Mouse (Mus musculus) monocyte, adult 2 months (primary cell): ENCODE results near the gene Gm28308.

Source experiments
- DNase-seq, 2 experiments: peaks; one replicate each; pipeline ENCODE4 v3.0.0; 2022; ENCODE audit warnings: low spot score in 2 of 2, low read depth in 1 of 2

Gm28308 gene

DNA sequence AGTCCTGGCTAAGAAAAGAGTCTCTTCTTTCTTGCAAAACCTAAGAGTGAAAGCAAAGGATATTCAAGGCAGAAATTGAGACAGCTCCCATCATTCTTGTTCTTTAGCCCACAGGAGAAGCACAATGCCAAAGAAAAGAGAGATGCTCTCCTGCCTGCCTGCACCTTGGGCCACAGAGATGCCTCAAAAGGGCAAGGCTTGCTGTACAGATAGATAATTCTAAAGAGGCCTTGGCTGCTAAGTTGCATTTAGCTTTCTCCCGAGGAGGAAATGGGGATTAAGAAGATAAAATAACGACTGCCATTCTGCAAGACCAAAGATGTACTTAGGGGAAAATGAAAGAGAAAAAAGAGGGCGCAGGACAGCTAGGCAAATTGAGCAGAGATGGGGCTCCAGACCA is 33.8 kb upstream of the Gm28308 start:
- no peak for DNase-seq

DNA sequence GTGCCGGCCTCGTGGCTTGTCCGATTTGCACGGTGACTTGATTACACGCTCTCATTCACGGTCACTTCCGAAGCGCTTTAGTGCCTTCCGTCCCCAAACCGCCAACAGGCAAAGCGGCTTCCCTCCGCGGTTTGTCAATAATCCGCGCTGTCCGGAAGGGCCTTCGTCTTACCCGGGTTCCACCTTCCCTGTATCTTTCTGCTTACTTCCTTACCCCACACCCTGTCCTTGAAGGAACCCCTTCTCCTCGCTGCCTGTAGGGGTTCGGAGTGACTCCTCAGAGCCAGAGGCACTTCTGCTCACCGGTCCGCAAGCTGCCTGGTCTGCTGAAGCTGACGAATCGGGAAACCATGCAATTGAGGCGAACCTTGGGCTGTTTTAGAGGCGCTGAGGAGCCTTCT is 33.3 kb upstream of the Gm28308 start:
- no peak for DNase-seq

DNA sequence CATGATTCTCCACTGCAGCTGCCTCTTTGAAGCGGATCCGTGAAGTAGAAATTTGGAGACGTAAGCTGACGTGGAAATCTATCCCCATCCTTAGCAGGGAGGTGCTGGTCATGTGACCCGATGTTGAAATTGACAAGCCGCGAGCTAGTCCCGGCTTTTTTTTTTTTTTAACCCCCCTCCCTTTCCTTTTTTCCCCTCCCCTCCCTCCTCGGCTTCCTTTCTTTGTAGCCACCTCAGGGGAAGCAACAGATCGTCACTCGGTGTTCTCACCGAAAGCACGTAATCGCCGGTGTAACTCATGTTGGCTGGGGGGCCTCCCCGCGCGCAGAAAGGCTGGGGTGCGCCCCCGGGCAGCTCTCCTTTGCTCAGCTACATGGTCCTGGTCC is 32.6 kb upstream of the Gm28308 start, which contains the start of gene Hoxa11:
Gene Hoxa11 (minus strand): TSS at position 54 of the 386 bp plus-strand sequence.
- DNase-seq = no peak

DNA sequence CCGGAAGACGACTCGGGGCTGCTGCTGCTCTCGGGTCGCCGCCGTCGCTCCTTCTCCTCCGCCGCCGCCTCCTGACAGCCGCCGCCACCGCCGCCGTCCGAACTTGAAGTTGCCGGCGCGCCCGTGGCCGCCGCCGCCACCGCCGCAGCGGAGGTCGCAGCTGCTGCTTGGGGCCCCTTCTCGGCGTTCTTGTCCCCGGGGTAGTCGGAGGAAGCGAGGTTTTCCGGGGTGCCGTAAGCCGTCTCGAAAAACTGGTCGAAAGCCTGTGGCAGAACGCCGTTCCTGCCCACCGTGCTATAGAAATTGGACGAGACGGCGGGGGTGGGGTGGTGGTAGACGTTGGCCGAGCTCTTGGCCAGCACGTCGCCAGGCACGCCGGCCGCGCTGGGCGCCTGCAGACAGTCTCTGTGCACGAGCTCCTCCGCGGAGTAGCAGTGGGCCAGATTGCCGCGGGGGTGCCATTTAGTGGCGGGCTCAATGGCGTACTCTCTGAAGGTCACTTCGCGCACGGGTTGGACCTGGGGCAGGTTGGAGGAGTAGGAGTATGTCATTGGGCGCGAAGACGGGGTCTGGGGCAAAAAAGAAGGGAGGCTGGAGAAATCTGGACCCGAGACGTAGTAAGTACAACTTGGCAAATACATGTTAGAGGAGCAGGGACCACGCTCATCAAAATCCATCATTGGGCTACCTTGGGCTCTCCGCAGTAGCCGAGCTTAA is 32.1 kb upstream of the Gm28308 start:
- DNase-seq = no peak

DNA sequence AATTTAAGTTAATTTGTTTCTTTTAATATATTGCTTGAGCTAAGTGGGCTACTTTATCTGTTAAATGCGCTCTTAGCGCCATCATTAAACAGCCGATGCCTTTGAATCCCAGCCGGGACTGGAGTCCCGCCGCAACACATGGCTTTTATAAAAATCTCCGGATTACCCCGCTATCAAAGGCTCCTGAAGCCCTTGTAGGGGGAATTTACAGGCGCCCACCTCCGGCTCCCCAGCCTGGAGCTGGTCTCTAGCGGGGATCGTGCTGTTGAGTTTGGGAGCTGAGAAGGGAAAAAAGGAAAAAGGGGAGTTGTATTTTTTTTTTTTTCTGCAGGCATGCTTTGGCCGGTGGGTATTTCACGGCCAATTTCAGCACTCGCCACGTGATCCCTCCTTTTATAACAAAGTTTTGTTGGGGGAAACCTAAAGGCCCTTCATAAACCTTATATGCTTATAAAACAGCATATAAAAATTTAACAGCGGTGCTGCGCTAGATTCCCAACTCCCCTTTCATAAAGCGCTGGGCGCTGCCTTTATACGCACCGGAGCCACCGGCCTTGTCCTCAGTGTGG is 31.4 kb upstream of the Gm28308 start:
- DNase-seq = no peak

DNA sequence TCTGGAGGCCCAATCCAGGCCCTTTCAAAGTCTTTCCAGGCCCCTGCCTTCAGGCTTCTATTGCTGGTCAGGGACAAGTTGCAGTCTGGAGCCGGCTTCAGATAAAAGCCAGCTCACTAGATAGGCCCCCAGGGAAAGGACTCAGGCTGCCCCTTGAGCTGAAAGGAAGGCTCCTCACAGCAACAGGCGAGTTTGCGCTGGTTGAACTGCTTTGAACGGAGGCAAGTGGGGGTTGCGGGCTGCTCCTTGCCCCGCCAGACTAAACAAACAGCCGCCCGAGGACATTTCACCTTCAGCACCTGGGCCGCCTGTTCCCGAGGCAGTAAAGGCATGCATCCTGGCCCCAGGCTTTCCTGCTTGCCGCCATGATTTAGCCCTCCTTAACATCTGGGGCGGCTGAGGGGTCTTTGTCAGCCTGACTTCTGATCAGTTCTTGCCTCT is 30.6 kb upstream of the Gm28308 start:
- DNase-seq = no peak

DNA sequence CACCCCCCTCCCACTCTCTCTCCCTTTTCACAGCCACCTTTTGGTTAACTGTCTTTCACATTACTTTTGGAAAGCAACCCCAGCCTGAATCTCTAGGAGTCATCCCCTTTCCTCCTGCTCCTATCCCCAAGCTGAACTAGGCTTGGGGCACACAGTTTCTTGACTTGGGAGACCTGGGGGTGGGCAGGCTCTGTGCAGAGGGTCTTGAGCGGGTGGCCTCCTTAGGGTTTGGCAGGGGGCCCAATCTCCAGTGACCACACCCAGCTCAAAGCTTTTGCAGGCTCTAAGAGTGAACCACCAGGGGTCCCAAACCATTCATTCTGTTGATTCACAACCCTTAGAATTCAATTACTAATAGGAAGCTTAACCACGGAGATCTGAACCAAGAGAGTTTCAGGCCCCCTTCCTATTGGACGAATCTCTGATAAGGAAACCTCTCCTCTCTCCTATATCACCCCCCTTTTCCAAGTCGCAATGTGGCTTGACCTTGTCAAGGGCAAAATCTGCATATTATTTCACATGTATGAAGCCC is 29.7 kb upstream of the Gm28308 start:
- no peak for DNase-seq

DNA sequence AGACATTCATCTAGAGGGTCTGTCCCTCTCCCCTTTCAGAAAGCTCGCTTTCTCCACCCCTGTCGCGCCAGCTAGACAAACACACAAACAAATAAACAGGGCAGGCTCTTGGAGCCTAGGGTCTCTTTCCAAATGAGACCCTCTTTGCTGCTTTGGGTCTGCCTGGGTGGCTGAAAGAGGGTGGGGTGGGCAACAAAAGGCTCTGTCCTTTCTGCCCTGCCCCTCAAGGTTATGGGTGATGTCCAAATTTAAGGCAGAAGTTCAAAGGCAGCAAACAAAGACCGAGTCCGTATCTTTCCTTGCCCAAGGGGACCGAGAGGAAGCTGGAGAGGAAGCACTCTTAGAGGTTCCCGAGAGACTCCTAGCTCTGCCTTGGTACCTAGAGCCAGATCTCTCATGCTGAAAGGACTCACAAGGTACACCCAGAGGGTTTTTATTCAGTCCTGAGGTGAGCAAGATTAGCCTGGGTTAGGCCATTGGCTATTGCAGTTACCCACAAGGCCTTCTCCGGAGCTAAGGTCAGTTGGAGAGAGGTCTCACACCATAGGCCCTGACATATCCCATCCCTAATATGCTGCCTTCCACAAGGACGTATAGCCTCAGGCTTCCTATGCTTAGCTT is 28.0 kb upstream of the Gm28308 start:
- DNase-seq = no peak

DNA sequence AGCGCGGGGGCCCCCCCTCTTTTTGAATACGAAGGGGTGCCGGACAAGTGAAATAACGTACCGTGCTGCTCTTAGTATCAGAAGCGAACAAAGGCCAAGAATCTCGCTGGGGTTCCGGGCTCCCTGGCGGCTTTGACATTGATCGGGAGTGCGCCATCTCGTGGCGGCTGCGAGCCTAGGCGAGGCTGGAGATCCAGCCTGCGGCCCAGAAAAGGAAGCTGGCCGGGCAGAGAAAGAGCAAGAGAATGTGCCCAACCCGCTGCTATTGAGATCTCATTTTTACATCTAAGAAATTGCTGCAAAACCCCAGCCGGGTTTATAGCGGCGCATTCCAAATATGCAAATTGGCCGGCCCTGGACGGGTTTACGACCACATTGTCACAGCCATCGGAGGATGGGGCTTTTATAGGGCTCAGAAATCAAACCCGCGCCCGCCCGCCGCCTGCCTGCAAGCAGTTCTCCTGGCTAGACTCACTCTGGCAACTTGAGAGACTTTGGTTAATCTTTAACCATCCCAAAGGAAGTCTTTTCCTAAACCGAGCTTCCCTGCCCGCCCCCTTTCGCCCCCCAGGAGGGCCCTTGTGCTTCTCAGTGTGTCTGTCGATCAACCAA is 27.4 kb upstream of the Gm28308 start, which contains the start of gene Hoxa10:
Gene Hoxa10 (minus strand): TSS at position 466 of the 612 bp plus-strand sequence.
- peak; percentile 52 to 75 for DNase-seq

DNA sequence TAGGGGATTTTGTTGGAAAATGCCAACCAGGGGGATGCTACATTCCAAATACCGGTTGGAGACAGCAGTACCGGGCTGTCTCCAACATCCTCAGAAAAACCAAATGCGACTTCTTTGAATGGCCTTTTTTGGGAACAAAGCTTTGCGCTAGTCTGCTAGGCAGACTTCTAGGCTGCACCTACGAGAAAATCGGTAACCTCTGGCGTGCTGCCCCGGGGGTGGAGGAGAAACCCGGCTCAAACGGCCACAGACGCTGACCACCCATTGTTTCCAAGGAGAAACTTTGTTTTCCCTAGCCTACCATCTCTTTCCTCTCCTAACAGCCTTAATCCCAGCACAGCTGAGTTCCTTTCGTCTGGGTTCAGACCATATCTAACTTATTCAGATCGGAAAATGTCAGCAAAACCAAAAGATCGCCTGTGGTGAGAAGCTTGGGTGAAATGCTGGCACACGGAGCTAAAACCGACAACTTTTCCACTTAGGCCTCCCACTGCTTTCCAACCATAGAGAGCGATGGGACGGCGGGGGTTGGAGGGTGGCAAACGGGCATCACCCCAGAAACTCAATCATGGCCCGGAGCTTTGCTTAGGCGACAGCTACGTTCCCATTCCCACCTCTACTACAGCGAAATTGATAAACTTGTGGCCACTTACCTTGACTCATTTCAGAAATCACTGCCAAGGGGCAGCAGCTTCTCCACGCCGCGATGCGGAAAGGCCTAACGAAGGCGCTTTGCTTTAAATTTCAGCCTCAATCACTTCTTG is 26.7 kb upstream of the Gm28308 start:
- no peak for DNase-seq

DNA sequence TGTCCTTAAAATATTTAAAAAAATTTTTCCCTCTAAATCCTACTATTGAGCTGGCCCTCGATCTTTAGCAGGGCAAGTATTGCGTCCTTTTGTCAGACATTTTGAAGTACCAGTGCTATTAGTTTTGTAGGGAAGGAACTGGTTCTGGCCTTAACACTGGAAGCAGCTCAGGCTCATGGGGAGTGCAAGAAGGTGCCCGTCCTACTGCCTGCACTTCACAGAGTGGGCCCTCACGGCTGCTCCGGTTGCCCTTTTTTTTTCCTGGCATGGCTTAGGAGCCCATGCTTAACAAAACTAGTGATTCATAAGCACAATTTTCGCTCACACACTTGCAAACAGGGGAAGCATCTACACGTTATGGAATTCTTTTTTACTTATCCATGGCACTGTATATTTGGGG is 25.8 kb upstream of the Gm28308 start:
- no peak for DNase-seq

DNA sequence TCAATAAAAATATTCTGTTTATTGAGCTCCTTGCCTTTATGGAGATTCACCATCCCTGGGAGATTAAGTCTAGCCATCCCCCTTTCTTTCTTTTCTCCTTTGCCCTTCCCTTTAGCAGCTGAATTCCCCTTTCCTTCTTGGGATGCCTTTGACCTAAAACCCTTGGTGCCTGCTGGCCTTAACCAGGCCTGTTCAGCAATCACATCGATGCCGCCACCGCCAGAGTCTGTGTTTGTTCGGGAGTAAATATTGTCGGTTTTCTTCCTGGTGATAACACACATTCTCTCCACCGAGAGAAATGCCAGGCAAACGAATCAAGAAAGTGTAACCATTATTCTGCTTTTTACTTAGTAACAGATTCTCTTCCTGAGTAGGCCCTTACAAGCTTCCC is 25.0 kb upstream of the Gm28308 start:
- no peak for DNase-seq

DNA sequence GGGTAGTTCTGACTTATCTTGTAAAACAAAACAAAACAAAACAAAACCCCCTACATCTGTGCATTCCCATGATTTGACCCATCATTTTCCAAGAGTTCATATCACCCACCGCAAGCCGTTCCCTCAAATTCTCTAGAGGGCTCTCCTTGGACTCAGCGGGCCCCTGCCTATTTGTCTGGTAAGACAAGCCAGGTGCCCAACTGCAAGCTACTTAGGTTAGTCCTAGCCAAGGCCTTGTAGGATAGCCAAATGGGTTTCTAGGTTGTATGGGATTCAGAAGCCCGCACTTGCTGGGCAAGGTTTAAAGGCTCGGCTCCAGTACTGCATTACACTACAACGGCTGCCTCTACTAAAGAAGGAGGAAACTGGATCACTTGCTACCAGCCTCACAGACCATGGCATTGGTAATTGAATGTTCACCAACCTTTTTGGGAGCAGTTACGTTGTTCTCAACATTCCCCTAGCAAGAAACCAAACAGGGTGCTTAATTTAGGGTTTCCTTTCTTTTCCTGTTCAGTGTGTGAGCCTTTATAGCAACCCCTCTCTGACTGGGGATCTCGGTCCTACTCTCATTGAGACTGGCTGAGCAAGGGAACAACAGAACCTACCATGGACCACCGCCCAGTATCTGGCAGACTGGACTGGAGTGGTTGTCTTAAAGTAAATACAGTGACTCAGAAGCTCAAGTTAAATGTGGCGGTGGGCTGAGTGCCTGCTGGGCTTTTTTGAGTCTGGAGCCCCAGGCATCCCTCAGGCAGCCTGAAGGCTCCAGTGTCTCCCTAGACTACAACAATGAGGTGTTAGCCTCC is 24.4 kb upstream of the Gm28308 start:
- no peak for DNase-seq

DNA sequence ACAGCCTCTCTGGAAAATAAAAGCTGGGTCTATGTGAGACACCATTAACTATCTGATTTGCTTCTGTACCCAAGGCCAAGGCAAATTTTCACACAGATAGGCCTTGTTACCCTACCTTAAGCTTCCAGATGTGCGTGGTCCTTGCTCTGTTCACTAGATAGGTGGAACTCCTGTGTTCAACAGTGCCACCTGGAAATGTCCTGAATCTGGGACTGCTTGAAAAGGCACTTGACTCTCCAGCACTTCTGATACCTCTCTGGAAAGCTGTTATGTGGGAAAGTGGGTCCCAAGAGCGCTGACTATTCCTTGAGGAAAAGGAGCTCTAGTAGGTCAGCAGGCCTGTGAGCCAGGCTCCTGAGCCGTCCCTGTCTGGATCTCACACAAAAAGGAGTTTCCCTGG is 23.7 kb upstream of the Gm28308 start:
- no peak for DNase-seq

DNA sequence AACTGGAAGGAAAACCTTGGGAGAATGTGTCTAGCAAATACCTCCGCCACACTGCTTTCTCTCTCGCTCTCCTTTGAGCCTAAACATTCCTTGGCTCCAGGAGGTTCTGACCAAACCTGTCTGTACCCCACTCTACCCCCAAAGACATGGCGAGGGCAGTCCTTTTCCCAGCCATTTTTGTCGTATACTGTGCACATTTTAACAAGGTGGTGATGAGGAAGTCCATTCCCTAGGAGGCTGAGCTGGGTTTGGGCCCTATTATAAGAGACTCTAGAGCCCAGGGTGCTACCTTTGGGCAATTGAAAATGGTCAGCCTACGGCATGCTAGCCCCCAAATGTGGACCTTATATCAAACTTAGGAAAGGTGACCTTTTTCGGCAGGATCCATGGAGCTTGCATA is 22.7 kb upstream of the Gm28308 start:
- DNase-seq = no peak

DNA sequence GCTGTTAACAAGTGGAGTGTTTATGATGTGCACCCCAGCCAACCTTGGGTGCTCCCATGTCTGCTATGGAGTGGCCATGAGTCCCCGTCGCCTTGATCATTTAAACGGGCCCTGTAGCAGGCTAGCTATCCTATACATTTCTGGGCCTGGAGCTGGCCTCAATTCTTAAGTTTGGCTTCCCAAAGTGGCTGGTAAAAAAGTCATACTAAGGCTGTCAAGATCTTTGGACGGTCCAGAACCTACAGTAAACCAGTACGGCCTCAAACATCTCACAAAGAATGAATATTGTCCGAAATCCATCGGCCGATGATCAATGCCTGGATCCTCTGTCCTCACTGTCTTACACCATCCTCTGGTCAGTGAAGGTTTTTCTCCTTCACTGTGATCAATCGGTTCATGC is 22.1 kb upstream of the Gm28308 start:
- no peak for DNase-seq

DNA sequence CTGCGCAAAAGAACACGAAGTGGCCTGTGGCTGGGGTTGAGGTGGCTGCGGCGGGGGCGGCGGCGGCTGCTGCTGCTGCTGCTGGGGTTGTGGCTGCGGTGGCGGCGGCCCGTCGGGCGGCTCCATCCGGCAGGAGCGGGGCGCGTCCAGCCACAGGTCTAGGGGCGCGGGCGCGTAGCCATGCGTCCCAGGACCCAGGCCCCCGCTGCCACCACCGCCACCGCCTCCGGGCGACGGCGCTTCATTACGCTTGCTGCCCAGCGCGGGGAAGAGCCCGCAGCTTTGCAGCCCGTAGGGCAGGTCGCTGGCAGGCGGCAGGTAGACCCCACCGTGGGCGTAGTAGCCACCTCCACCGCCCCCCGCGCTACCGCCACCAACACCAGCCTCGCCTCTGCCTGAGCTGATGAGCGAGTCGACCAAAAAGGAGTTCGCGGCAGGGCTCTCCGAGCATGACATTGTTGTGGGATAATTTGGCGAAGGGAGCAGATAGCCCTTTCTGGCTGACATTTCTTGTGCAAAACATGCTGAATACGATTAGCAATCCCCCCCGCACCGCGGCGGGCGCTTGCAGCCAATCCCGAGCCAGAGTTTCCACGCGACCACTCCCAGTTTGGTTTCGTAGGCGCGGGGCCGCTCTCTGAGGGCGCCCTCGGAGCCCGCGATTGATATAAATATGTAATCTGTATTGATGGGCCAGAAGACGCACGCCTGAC is 21.4 kb upstream of the Gm28308 start:
- no peak for DNase-seq

DNA sequence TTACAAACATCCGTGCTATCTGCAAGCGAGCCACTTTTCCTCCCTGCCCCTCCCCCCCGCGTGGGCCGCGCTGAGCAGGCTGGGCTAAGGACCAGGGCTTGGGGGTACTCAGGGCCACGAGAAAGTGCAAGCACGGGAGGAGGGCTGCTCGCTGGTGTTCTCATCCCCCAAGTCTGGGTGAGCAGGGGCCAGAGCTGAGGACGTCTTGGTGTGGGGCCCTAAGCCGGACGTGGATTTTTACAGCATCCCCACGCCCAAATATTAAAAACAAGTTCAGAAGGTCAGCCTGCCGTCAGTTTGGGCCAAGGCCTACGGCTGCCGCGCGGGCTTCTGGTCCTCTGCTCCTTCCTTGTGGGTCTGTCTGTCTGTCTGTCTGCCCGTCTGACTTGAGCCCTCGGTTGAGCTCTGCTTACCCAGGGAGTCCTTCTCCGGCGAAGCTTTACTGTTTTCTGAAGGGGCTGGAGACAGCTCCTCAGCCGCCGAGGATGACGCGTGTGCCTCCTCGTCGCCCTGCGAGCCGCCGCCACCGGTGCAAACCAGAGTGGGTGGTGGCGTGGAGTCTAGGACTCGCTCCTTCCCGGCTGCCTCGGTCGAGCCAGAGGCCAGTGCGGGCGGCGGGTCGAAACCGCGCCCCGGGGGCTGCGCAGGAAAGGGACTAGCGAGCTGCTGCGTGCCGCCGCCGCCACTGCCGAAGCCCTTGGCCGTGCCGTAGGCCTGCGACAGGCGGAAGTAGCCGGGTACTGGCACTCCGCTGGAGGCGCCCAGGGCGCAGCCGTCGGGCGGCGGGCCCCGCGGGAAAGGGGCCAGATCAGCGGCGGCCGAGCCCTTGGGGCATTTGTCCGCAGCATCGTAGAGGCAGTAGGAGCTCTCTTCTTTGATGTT is 20.6 kb upstream of the Gm28308 start:
- DNase-seq = no peak
